Mouse (Mus musculus): ENCODE data around the gene Hmgcll1. TPM values are rescaled to one million over a fixed set of nuclear protein-coding genes. Genes with fewer than 3 reads are reported as not detected.

Hmgcll1 gene
- not detected in 2 replicates for polyA plus RNA-seq (2012)

DNA sequence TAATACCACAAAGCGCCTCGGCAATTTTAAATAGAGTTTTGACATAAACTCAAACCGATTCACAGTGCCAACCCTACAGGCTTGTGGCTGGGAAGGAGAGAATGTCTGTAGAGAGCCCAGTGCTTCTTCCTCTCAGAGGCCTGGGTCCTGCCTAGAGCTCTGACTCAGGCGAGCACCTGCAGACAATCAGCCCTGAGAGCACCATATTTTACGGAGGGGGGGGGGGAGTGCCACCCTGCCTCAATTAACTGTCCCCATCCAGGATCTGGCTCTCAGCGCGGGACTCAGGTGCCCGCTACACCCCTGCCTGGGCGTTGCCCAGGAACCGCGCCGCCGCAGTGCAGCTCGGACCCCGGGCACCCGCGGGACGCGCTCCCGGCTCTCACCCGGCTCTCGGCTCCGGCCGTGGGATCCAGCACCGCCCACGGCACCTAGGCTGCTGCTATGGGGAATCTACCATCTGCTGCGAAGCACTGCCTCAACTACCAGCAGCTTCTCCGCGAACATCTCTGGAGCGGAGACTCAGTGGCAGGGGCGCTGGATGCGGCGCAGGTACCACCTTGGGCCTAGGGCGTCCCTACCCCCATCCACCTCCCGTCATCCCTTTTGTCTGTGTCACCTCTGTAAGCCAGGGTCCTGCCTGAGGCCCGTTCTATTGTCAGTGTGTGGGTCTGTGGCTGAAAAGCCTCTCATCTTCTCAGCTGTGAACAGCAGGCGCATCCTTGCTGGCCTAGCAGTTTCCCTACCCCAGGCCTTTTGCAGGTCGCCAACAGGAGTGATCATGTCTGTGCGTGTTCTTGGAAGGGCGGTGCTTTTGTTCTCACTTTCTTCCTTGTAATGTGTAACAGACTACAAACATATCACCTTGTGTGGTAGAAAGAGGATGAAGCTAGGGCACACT, at the start of gene Hmgcll1:
Gene Hmgcll1 (plus strand): TSS at position 225 of the 901 bp plus-strand sequence.
- Histone ChIP-seq H3K36me3 (ENCODE audit: control insufficient read depth) (no peaks in the 10 kb centered on the region), H3K4me3 (replicated peaks) (peak within 1 kb of the TSS; percentile 54), H3K27me3 (ENCODE audit: control insufficient read depth) (peaks cover 9% of the 10 kb centered on the region), H3K4me1 (ENCODE audit: control insufficient read depth) (peaks cover 10% of the 10 kb centered on the region), H3K9me3 (ENCODE audit: control insufficient read depth, low read length) (no peaks in the 10 kb centered on the region)
- no peak for TF ChIP-seq GATA1 (IDR thresholded peaks at IDR 0.05; ENCODE audit: low read length)
- TF ChIP-seq TAL1 (IDR thresholded peaks at IDR 0.05; ENCODE audit: low read length): no peak

DNA sequence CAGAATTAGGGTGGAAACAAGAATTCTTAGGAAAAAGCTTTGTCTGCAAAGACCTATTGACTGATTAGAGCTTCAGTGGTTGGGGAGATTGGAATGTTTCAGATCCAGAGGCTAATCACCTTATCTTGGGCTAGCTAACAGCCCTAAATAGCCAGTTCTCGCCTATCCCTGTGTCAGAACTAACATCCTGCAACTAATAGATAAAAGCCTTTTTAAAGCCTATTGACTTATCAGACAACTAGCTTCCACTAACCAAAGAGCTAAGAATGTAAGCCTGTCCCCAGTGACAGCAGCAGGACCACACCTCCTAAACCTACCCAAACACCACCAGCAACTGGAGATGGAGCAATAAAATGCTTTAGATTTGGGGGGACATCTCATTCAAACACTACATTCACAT, 34.6 kb upstream of the Hmgcll1 start:
- peaks cover 37% of the 10 kb centered on the region for H3K4me1 ChIP-seq (ENCODE audit: control insufficient read depth)
- peak; percentile 76 for TF ChIP-seq TAL1 (IDR thresholded peaks at IDR 0.05; ENCODE audit: low read length)
- peak; percentile 83 for TF ChIP-seq GATA1 (IDR thresholded peaks at IDR 0.05; ENCODE audit: low read length)
- H3K27me3 ChIP-seq (ENCODE audit: control insufficient read depth): no peaks in the 10 kb centered on the region

DNA sequence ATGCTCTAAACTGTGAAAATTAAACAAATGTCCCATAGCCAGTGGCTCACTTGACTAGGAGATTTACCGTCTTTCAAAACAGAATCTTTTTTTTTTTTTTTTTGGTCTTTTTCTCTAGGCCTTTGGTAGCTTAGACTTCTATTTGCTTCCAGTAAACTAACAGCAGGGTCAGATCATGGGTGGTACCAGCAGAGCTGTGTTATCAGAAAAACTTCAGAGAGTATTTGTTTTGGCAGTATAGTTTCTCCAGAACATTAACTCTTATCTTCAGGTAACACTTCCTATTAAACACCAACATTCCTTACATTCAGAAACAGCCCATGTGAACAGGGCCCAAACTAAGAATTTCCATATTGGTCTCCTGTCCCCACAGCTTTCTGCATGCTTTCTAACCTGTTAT, 33.5 kb upstream of the Hmgcll1 start:
- no peaks in the 10 kb centered on the region for H3K36me3 ChIP-seq (ENCODE audit: control insufficient read depth)
- H3K4me1 ChIP-seq (ENCODE audit: control insufficient read depth): peaks cover 46% of the 10 kb centered on the region
- no peaks in the 10 kb centered on the region for H3K9me3 ChIP-seq (ENCODE audit: control insufficient read depth, low read length)
- no peak overlapping the region for H3K4me3 ChIP-seq (replicated peaks)
- no peaks in the 10 kb centered on the region for H3K27me3 ChIP-seq (ENCODE audit: control insufficient read depth)
- TF ChIP-seq GATA1 (IDR thresholded peaks at IDR 0.05; ENCODE audit: low read length) (no peak), TAL1 (IDR thresholded peaks at IDR 0.05; ENCODE audit: low read length) (no peak)

More for the DNA sequence above, 34.6 kb upstream of the Hmgcll1 start:
- no peaks in the 10 kb centered on the region for H3K36me3 ChIP-seq (ENCODE audit: control insufficient read depth)
- no peak overlapping the region for H3K4me3 ChIP-seq (replicated peaks)
- no peaks in the 10 kb centered on the region for H3K9me3 ChIP-seq (ENCODE audit: control insufficient read depth, low read length)

DNA sequence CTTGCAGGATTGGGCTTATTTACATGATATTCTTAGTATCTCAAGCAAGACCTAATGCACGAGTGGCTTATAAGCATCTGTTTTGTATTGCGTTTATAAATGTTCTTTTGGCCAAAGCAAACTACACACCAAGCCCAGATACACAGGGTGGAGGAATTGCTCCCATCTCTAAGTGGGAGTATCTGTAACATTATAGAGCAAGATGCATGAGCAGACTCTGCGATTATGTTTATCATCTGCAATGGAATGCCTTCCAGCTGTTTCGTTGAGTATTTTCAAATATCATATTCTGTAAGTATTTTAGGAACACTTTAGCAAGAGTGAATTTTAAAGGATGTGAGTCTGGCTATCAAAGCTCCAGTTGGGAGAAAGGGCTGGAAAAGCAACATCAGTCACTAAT, 25.2 kb upstream of the Hmgcll1 start:
- Histone ChIP-seq H3K27me3 (ENCODE audit: control insufficient read depth) (no peaks in the 10 kb centered on the region), H3K4me3 (replicated peaks) (no peak overlapping the region), H3K4me1 (ENCODE audit: control insufficient read depth) (peaks cover 14% of the 10 kb centered on the region), H3K9me3 (ENCODE audit: control insufficient read depth, low read length) (no peaks in the 10 kb centered on the region), H3K36me3 (ENCODE audit: control insufficient read depth) (no peaks in the 10 kb centered on the region)
- TF ChIP-seq TAL1 (IDR thresholded peaks at IDR 0.05; ENCODE audit: low read length) (no peak), GATA1 (IDR thresholded peaks at IDR 0.05; ENCODE audit: low read length) (no peak)

DNA sequence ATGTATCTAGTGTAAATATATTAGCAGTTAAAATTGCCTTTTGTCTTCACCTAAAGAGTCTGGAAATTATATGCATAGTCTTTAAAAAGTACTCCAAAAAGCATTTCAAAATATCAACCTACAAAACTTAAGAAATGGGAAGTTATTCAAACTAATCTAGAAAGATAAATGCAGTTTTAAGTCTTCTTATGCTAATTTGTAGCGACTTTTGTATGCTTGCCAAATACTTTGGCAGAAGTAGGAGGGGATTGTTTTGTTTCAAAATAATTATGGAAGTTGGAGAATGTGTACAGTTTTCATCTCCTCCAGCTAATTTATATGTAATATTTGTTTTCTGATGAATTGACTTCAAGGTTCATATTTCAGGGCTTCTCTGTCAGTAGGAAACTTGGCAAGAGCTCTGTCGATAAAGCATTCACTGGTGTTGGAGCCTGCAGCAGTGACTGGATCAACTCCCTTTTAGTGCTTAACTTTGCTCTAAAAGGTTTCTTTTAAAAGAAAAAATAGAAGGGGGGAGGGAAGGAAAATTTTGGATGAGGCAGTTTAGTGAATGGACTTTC, 15.8 kb upstream of the Hmgcll1 start:
- Histone ChIP-seq H3K4me3 (replicated peaks) (no peak overlapping the region), H3K4me1 (ENCODE audit: control insufficient read depth) (peaks cover 2% of the 10 kb centered on the region), H3K36me3 (ENCODE audit: control insufficient read depth) (no peaks in the 10 kb centered on the region), H3K27me3 (ENCODE audit: control insufficient read depth) (no peaks in the 10 kb centered on the region), H3K9me3 (ENCODE audit: control insufficient read depth, low read length) (no peaks in the 10 kb centered on the region)
- TF ChIP-seq TAL1 (IDR thresholded peaks at IDR 0.05; ENCODE audit: low read length) (no peak), GATA1 (IDR thresholded peaks at IDR 0.05; ENCODE audit: low read length) (no peak)

DNA sequence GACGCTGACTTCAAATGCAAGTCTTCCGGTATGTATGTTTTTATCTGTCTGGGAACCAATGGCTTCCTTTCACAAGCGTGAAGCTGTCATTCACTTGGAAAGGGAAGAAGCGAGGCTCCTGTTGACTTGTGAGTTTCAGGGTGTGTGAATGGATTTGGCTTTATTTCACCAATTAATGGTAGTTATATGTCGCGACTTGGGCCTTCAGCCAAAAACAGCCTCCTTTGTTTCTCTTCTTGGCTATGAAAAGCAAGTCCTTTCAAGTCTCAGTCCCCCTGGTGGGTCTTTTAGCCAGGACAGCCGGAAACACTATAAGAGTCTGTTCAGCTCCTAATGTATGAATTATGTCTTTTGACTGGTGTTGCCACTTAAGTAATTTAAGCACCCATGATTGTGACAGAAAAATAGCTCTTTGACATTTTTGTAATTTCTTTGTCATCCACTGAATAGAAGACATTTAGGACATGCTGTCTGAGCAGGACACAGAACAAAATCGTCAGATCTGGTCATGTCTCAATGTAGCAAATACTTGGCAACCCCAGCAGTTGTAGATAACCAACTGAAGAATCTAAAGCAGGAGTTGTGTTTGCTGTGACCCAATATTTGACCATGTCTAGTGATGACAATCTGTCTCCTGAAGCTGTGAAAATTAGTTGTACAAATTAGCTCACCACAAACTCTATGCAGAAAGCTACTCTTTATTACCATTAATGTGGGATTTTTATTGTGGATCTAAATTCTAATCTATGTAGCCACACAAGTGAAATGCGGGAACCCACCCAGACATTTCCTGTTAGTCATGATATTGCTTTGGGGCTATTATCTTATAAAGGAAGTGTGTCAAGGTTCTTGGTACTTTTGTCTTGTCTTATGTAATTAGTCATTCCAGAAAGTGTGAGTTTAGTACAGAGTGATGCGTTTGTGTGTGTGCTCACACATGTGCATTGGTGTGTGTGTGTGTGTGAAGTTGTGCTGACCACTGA, 13.5 kb upstream of the Hmgcll1 start:
- H3K4me3 ChIP-seq (replicated peaks): no peak overlapping the region
- no peaks in the 10 kb centered on the region for H3K9me3 ChIP-seq (ENCODE audit: control insufficient read depth, low read length)
- no peak for TF ChIP-seq TAL1 (IDR thresholded peaks at IDR 0.05; ENCODE audit: low read length)
- TF ChIP-seq GATA1 (IDR thresholded peaks at IDR 0.05; ENCODE audit: low read length): no peak

DNA sequence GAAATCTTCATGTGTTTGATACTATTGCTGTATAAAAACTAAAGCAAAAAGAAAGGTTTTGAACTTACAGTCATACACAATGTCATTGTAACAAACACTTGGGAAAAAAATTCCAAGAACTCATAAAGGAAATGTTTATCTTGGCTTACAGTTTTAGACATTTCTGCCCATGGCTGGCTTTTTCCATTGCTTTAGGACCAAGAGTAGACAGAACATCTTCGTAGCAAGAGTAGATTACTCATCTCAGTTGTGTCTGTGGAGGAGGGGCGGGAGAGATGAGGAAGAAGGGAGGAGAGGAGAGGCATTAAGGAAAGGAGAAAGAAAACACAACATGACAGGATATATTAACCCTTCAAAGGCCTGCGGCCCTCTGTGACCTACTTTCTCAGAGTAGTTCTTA, 11.6 kb upstream of the Hmgcll1 start:
- peaks cover 2% of the 10 kb centered on the region for H3K4me1 ChIP-seq (ENCODE audit: control insufficient read depth)
- TF ChIP-seq GATA1 (IDR thresholded peaks at IDR 0.05; ENCODE audit: low read length): no peak
- TF ChIP-seq TAL1 (IDR thresholded peaks at IDR 0.05; ENCODE audit: low read length): no peak
- no peaks in the 10 kb centered on the region for H3K36me3 ChIP-seq (ENCODE audit: control insufficient read depth)
- no peaks in the 10 kb centered on the region for H3K27me3 ChIP-seq (ENCODE audit: control insufficient read depth)
- H3K9me3 ChIP-seq (ENCODE audit: control insufficient read depth, low read length): no peaks in the 10 kb centered on the region
- no peak overlapping the region for H3K4me3 ChIP-seq (replicated peaks)

More for the DNA sequence above, 13.5 kb upstream of the Hmgcll1 start:
- H3K4me1 ChIP-seq (ENCODE audit: control insufficient read depth): peaks cover 2% of the 10 kb centered on the region
- H3K27me3 ChIP-seq (ENCODE audit: control insufficient read depth): no peaks in the 10 kb centered on the region
- H3K36me3 ChIP-seq (ENCODE audit: control insufficient read depth): no peaks in the 10 kb centered on the region

DNA sequence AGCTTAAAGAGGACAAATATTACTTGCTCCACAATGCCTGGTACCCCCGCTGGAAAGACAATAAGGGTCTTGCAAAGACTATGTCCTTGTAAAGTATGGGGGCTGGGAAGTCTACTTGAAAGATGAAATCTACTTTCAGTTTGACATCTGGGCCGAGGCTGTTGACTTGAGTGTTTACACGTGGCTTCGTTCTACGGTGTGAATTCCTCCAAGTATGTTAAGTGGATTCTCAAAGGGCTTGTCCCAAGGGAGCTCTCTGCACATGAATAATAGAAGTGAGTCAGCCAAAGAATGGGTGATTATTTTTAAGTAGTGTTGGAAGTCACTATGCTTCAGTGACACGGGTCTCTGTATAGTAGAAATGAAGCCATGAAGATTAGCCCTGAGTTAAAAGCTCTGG, 11.0 kb upstream of the Hmgcll1 start:
- no peaks in the 10 kb centered on the region for H3K9me3 ChIP-seq (ENCODE audit: control insufficient read depth, low read length)
- peaks cover 2% of the 10 kb centered on the region for H3K4me1 ChIP-seq (ENCODE audit: control insufficient read depth)
- H3K4me3 ChIP-seq (replicated peaks): no peak overlapping the region
- TF ChIP-seq GATA1 (IDR thresholded peaks at IDR 0.05; ENCODE audit: low read length): no peak
- no peaks in the 10 kb centered on the region for H3K36me3 ChIP-seq (ENCODE audit: control insufficient read depth)
- H3K27me3 ChIP-seq (ENCODE audit: control insufficient read depth): no peaks in the 10 kb centered on the region
